Mouse (Mus musculus): ENCODE measurements around the gene Klhl10. TPM values are rescaled to one million over a fixed set of nuclear protein-coding genes. Genes with fewer than 3 reads are reported as not detected.
A peak's percentile ranks its signal among the peaks of the same experiment; 100 is the strongest.

Klhl10 gene
- total and polyA plus RNA-seq, 3 experiments: 0.50 to 1.0 (median 0.86) TPM

GRCm38 (mm10) chr11:100457247-100457646 lies 15.5 kb downstream of the Klhl10 start:
- Histone ChIP-seq H3K4me3 (no peak overlapping the region), H3K36me3 (ENCODE audit: control insufficient read depth, insufficient read depth, low read length) (peaks cover 7% of the 10 kb centered on the region), H3K9ac (ENCODE audit: low read depth, low read length) (no peak overlapping the region), H3K27ac (no peak overlapping the region), H3K79me2 (replicated peaks; ENCODE audit: control insufficient read depth, insufficient read depth, low read length) (no peaks in the 10 kb centered on the region), H3K27me3 (ENCODE audit: control insufficient read depth, insufficient read depth, low read length) (no peaks in the 10 kb centered on the region), H3K4me1 (ENCODE audit: control insufficient read depth, insufficient read depth, low read length) (no peaks in the 10 kb centered on the region)
- intact Hi-C loops (cut with DNase I): no loop called here
- 81% methylated on average over 4 of the region's 4 CpGs for WGBS
- TF ChIP-seq EP300 (IDR thresholded peaks at IDR 0.05; ENCODE audit: insufficient read depth, low read depth, low read length) (no peak), CTCF (IDR thresholded peaks at IDR 0.05) (no peak)
- DNase-seq: no peak

GRCm38 (mm10) chr11:100457711-100458110 lies 16.0 kb downstream of the Klhl10 start:
- Histone ChIP-seq H3K4me3 (no peak overlapping the region), H3K9ac (ENCODE audit: low read depth, low read length) (no peak overlapping the region), H3K27me3 (ENCODE audit: control insufficient read depth, insufficient read depth, low read length) (no peaks in the 10 kb centered on the region), H3K27ac (no peak overlapping the region), H3K36me3 (ENCODE audit: control insufficient read depth, insufficient read depth, low read length) (peaks cover 7% of the 10 kb centered on the region), H3K4me1 (ENCODE audit: control insufficient read depth, insufficient read depth, low read length) (no peaks in the 10 kb centered on the region), H3K79me2 (replicated peaks; ENCODE audit: control insufficient read depth, insufficient read depth, low read length) (no peaks in the 10 kb centered on the region)
- no peak for DNase-seq
- intact Hi-C loops (cut with DNase I): no loop called here
- WGBS: 83% methylated on average over 5 of the region's 5 CpGs
- TF ChIP-seq POLR2A (IDR thresholded peaks at IDR 0.05; ENCODE audit: insufficient read depth, low read depth, low read length) (no peak), CTCF (IDR thresholded peaks at IDR 0.05) (no peak), EP300 (IDR thresholded peaks at IDR 0.05; ENCODE audit: insufficient read depth, low read depth, low read length) (no peak)

- Histone ChIP-seq H3K4me3 (no peak overlapping the region), H3K36me3 (ENCODE audit: control insufficient read depth, insufficient read depth, low read length) (peaks cover 7% of the 10 kb centered on the region), H3K9ac (ENCODE audit: low read depth, low read length) (no peak overlapping the region), H3K27ac (no peak overlapping the region), H3K27me3 (ENCODE audit: control insufficient read depth, insufficient read depth, low read length) (no peaks in the 10 kb centered on the region), H3K4me1 (ENCODE audit: control insufficient read depth, insufficient read depth, low read length) (no peaks in the 10 kb centered on the region), H3K79me2 (replicated peaks; ENCODE audit: control insufficient read depth, insufficient read depth, low read length) (0 out of 2 replicates have a peak, but pooled peaks cover 4% of the 10 kb centered on the region)
- WGBS: 86% methylated on average over 10 of the region's 10 CpGs
- intact Hi-C loops (cut with DNase I): no loop called here
- no peak for DNase-seq
- TF ChIP-seq CTCF (IDR thresholded peaks at IDR 0.05): no peak
- TF ChIP-seq EP300 (IDR thresholded peaks at IDR 0.05; ENCODE audit: insufficient read depth, low read depth, low read length): no peak
- TF ChIP-seq POLR2A (IDR thresholded peaks at IDR 0.05; ENCODE audit: insufficient read depth, low read depth, low read length): no peak
These were observed 21.0 kb downstream of the Klhl10 start for GRCm38 (mm10) chr11:100462699-100463098.

- 85% methylated on average over 1 of the region's 1 CpGs for WGBS
These were observed 23.6 kb downstream of the Klhl10 start for GRCm38 (mm10) chr11:100465229-100465792.

GRCm38 (mm10) chr11:100465833-100466232 lies 24.1 kb downstream of the Klhl10 start:
- no peaks in the 10 kb centered on the region for H3K27me3 ChIP-seq (ENCODE audit: control insufficient read depth, insufficient read depth, low read length)
- H3K4me3 ChIP-seq: no peak overlapping the region
- peaks cover 5% of the 10 kb centered on the region; the same call in 1 of the 2 replicates for H3K79me2 ChIP-seq (replicated peaks; ENCODE audit: control insufficient read depth, insufficient read depth, low read length)
- H3K4me1 ChIP-seq (ENCODE audit: control insufficient read depth, insufficient read depth, low read length): peaks cover under 1% of the 10 kb centered on the region; the same call in 1 of the 2 replicates
- intact Hi-C loops (cut with DNase I): no loop called here
- WGBS: 74% methylated on average over 1 of the region's 1 CpGs
- H3K36me3 ChIP-seq (ENCODE audit: control insufficient read depth, insufficient read depth, low read length): peaks cover 10% of the 10 kb centered on the region
- H3K27ac ChIP-seq: no peak overlapping the region
- no peak overlapping the region for H3K9ac ChIP-seq (ENCODE audit: low read depth, low read length)
- no peak for DNase-seq
- TF ChIP-seq POLR2A (IDR thresholded peaks at IDR 0.05; ENCODE audit: insufficient read depth, low read depth, low read length) (no peak), EP300 (IDR thresholded peaks at IDR 0.05; ENCODE audit: insufficient read depth, low read depth, low read length) (no peak), CTCF (IDR thresholded peaks at IDR 0.05) (no peak)

More at GRCm38 (mm10) chr11:100465229-100465792, 23.6 kb downstream of the Klhl10 start:
- Histone ChIP-seq H3K79me2 (replicated peaks; ENCODE audit: control insufficient read depth, insufficient read depth, low read length) (peaks cover 5% of the 10 kb centered on the region; the same call in 1 of the 2 replicates), H3K4me1 (ENCODE audit: control insufficient read depth, insufficient read depth, low read length) (no peaks in the 10 kb centered on the region), H3K4me3 (no peak overlapping the region), H3K27ac (no peak overlapping the region), H3K36me3 (ENCODE audit: control insufficient read depth, insufficient read depth, low read length) (peaks cover 5% of the 10 kb centered on the region), H3K9ac (ENCODE audit: low read depth, low read length) (no peak overlapping the region), H3K27me3 (ENCODE audit: control insufficient read depth, insufficient read depth, low read length) (no peaks in the 10 kb centered on the region)
- TF ChIP-seq CTCF (IDR thresholded peaks at IDR 0.05): no peak
- TF ChIP-seq POLR2A (IDR thresholded peaks at IDR 0.05; ENCODE audit: insufficient read depth, low read depth, low read length): no peak
- TF ChIP-seq EP300 (IDR thresholded peaks at IDR 0.05; ENCODE audit: insufficient read depth, low read depth, low read length): no peak
- no peak for DNase-seq
- intact Hi-C loops (cut with DNase I): no loop called here

GRCm38 (mm10) chr11:100471352-100472196 lies 29.9 kb downstream of the Klhl10 start:
- WGBS: 6% methylated on average over 30 of the region's 30 CpGs
- DNase-seq: peak in 1 of 2 experiments; percentile 7
- H3K36me3 ChIP-seq (ENCODE audit: control insufficient read depth, insufficient read depth, low read length): peaks cover 8% of the 10 kb centered on the region
- H3K4me3 ChIP-seq: peak overlapping the region; percentile 93
- H3K9ac ChIP-seq (ENCODE audit: low read depth, low read length): peak overlapping the region; percentile 97
- H3K27me3 ChIP-seq (ENCODE audit: control insufficient read depth, insufficient read depth, low read length): no peaks in the 10 kb centered on the region
- H3K4me1 ChIP-seq (ENCODE audit: control insufficient read depth, insufficient read depth, low read length): peaks cover 6% of the 10 kb centered on the region
- intact Hi-C loops (cut with DNase I): loop anchor here (1.0 to 2.0 kb wide), 3 partner anchors 30 to 109 kb away; partner anchors contain the start of genes Klhl10 and Nt5c3b
- H3K27ac ChIP-seq: peak overlapping the region; percentile 76
- peaks cover 10% of the 10 kb centered on the region for H3K79me2 ChIP-seq (replicated peaks; ENCODE audit: control insufficient read depth, insufficient read depth, low read length)
- TF ChIP-seq CTCF (IDR thresholded peaks at IDR 0.05) (no peak), POLR2A (IDR thresholded peaks at IDR 0.05; ENCODE audit: insufficient read depth, low read depth, low read length) (no peak), EP300 (IDR thresholded peaks at IDR 0.05; ENCODE audit: insufficient read depth, low read depth, low read length) (no peak)

All from heart, adult 2 months (tissue).